Mouse (Mus musculus): ENCODE results near the gene Rtn2. TPM values are rescaled to one million over a fixed set of nuclear protein-coding genes. Genes with fewer than 3 reads are reported as not detected.

Rtn2 gene
- polyA plus RNA-seq, 1 experiment from 2014 or later: 0.09 TPM

- Histone ChIP-seq H3K36me3 (ENCODE audit: inconsistent target) (peaks cover 11% of the 10 kb centered on the region; the same call in 1 of the 2 replicates), H3K4me3 (ENCODE audit: inconsistent target) (peak overlapping the region; percentile 63), H3K27ac (peak overlapping the region; percentile 25), H3K79me2 (ENCODE audit: inconsistent target) (no peaks in the 10 kb centered on the region)
- WGBS (ENCODE audit: missing documents): under 1% methylated on average over 31 of the region's 31 CpGs
Measured at GRCm38 (mm10) chr7:19344938-19345471, 62.6 kb downstream of the Rtn2 start.

Other genes starting within 250 kb of the Rtn2 start
- gene Rsph6a, start 227.9 kb upstream of the Rtn2 start, polyA plus RNA-seq (2018): not detected in 3 replicates
- 0.19 to 12.9 TPM (median 0.32 TPM) in 3 replicates for gene Dmwd, start 206.4 kb upstream of the Rtn2 start, polyA plus RNA-seq (2018)
- gene Dmpk, start 198.8 kb upstream of the Rtn2 start, polyA plus RNA-seq (2018): 0.66 to 30.4 TPM (median 0.95 TPM) in 3 replicates
- 0.22 to 0.68 TPM (median 0.24 TPM) in 3 replicates for gene Six5, start 188.0 kb upstream of the Rtn2 start, polyA plus RNA-seq (2018)
- gene Gm4969, start 164.3 kb upstream of the Rtn2 start, polyA plus RNA-seq (2018): not detected in 3 replicates
- 3.8 to 6.0 TPM (median 4.4 TPM) in 3 replicates for gene Fbxo46, start 162.8 kb upstream of the Rtn2 start, polyA plus RNA-seq (2018)
- 9.0 to 15.2 TPM (median 12.0 TPM) in 3 replicates for gene Qpctl, start 133.3 kb upstream of the Rtn2 start, polyA plus RNA-seq (2018)
- 19.9 to 46.5 TPM (median 29.5 TPM) in 3 replicates for gene Snrpd2, start 132.9 kb upstream of the Rtn2 start, polyA plus RNA-seq (2018)
- not detected in 3 replicates for gene Gipr, start 116.5 kb upstream of the Rtn2 start, polyA plus RNA-seq (2018)
- gene Eml2, start 106.2 kb upstream of the Rtn2 start, polyA plus RNA-seq (2018): 14.8 to 23.5 TPM (median 15.4 TPM) in 3 replicates
- gene Gpr4, start 70.1 kb upstream of the Rtn2 start, polyA plus RNA-seq (2018): 0.09 TPM in 1 of 3 replicates, not detected in the others
- 17.8 to 20.2 TPM (median 18.5 TPM) in 3 replicates for gene Opa3, start 54.3 kb upstream of the Rtn2 start, polyA plus RNA-seq (2018)
- gene Vasp, start 10.8 kb upstream of the Rtn2 start, polyA plus RNA-seq (2018): 29.1 to 79.7 TPM (median 69.5 TPM) in 3 replicates
- 0.38 TPM in 1 of 3 replicates, not detected in the others for gene Ppm1n, start 2.6 kb upstream of the Rtn2 start, polyA plus RNA-seq (2018)
- gene Fosb, start 27.4 kb downstream of the Rtn2 start, polyA plus RNA-seq (2018): 0.74 to 2.0 TPM (median 1.2 TPM) in 3 replicates
- 16.4 to 18.9 TPM (median 16.8 TPM) in 3 replicates for gene Ercc1, start 62.2 kb downstream of the Rtn2 start, polyA plus RNA-seq (2018)
- gene Cd3eap, start 76.9 kb downstream of the Rtn2 start, polyA plus RNA-seq (2018): 12.4 to 20.7 TPM (median 20.5 TPM) in 3 replicates
- 2.8 to 2.9 TPM (median 2.8 TPM) in 3 replicates for gene Ppp1r13l, start 77.1 kb downstream of the Rtn2 start, polyA plus RNA-seq (2018)
- gene Ercc2, start 99.4 kb downstream of the Rtn2 start, polyA plus RNA-seq (2018): 5.6 to 14.2 TPM (median 13.1 TPM) in 3 replicates
- gene Klc3, start 121.5 kb downstream of the Rtn2 start, polyA plus RNA-seq (2018): not detected in 3 replicates
- gene Ckm, start 122.2 kb downstream of the Rtn2 start, polyA plus RNA-seq (2018): not detected in 3 replicates
- gene Mark4, start 176.2 kb downstream of the Rtn2 start, polyA plus RNA-seq (2018): 13.7 to 20.2 TPM (median 14.9 TPM) in 3 replicates
- 0.07 TPM in 1 of 3 replicates, not detected in the others for gene Exoc3l2, start 180.7 kb downstream of the Rtn2 start, polyA plus RNA-seq (2018)
- gene Bloc1s3, start 225.7 kb downstream of the Rtn2 start, polyA plus RNA-seq (2018): 5.7 to 9.3 TPM (median 6.9 TPM) in 3 replicates
- gene Trappc6a, start 225.8 kb downstream of the Rtn2 start, polyA plus RNA-seq (2018): 9.4 to 41.1 TPM (median 33.5 TPM) in 3 replicates
- not detected in 3 replicates for gene Nkpd1, start 235.2 kb downstream of the Rtn2 start, polyA plus RNA-seq (2018)